Mouse (Mus musculus): ENCODE results near the gene Pwp2. TPM values are rescaled to one million over a fixed set of nuclear protein-coding genes. Genes with fewer than 3 reads are reported as not detected.
A peak's percentile ranks its signal among the peaks of the same experiment; 100 is the strongest.
"Not testable (repeated sequence)": the region's sequence is repeated elsewhere in the genome, so short reads cannot be mapped to it uniquely, and the experiment has no call there.

The Pwp2 gene
- polyA plus RNA-seq, 1 experiment from 2014 or later: 25.5 TPM

- H3K4me1 ChIP-seq: peaks cover 10% of the 10 kb centered on the region
- no peak overlapping the region for H3K9ac ChIP-seq (replicated peaks)
- H3K27me3 ChIP-seq: no peaks in the 10 kb centered on the region
- H3K27ac ChIP-seq (replicated peaks): no peak overlapping the region
- 91% methylated on average over 3 of the region's 3 CpGs for WGBS
- no peak for ATAC-seq (ENCODE audit: low FRiP score, low read depth)
- H3K36me3 ChIP-seq: no peaks in the 10 kb centered on the region
- no peak overlapping the region for H3K4me3 ChIP-seq
- no peak overlapping the region for H3K4me2 ChIP-seq (replicated peaks)
- H3K9me3 ChIP-seq: no peaks in the 10 kb centered on the region
Measured at GRCm38 (mm10) chr10:78137191-78137590, 47.8 kb downstream of the Pwp2 start.

- no peaks in the 10 kb centered on the region for H3K9me3 ChIP-seq
- no peaks in the 10 kb centered on the region for H3K36me3 ChIP-seq
- no peak for ATAC-seq (ENCODE audit: low FRiP score, low read depth)
- no peak overlapping the region for H3K9ac ChIP-seq (replicated peaks)
- no peak overlapping the region for H3K27ac ChIP-seq (replicated peaks)
- 83% methylated on average over 5 of the region's 5 CpGs for WGBS
- H3K4me2 ChIP-seq (replicated peaks): no peak overlapping the region
- H3K4me1 ChIP-seq: peaks cover 10% of the 10 kb centered on the region
- no peak overlapping the region for H3K4me3 ChIP-seq
- H3K27me3 ChIP-seq: no peaks in the 10 kb centered on the region
Measured at GRCm38 (mm10) chr10:78135947-78136346, 49.0 kb downstream of the Pwp2 start.

GRCm38 (mm10) chr10:78134975-78135798 lies 49.8 kb downstream of the Pwp2 start:
- H3K36me3 ChIP-seq: no peaks in the 10 kb centered on the region
- H3K27ac ChIP-seq (replicated peaks): no peak overlapping the region
- H3K9me3 ChIP-seq: no peaks in the 10 kb centered on the region
- WGBS: 15% methylated on average over 14 of the region's 14 CpGs
- H3K4me1 ChIP-seq: peaks cover 10% of the 10 kb centered on the region
- ATAC-seq (ENCODE audit: low FRiP score, low read depth): peak; percentile 63
- H3K4me2 ChIP-seq (replicated peaks): peak overlapping the region; percentile 41
- 0 out of 2 replicates have a peak overlapping the region, but pooled peaks have one; percentile 7 for H3K4me3 ChIP-seq
- H3K9ac ChIP-seq (replicated peaks): 0 out of 2 replicates have a peak overlapping the region, but pooled peaks have one; percentile 24
- no peaks in the 10 kb centered on the region for H3K27me3 ChIP-seq

- H3K4me2 ChIP-seq (replicated peaks): no peak overlapping the region
- H3K4me1 ChIP-seq: peaks cover 10% of the 10 kb centered on the region
- no peaks in the 10 kb centered on the region for H3K36me3 ChIP-seq
- 0 out of 2 replicates have a peak, but pooled peaks cover 1% of the 10 kb centered on the region for H3K27me3 ChIP-seq
- 71% methylated on average over 4 of the region's 4 CpGs for WGBS
- no peak overlapping the region for H3K4me3 ChIP-seq
- no peak for ATAC-seq (ENCODE audit: low FRiP score, low read depth)
- no peak overlapping the region for H3K9ac ChIP-seq (replicated peaks)
- no peak overlapping the region for H3K27ac ChIP-seq (replicated peaks)
- H3K9me3 ChIP-seq: no peaks in the 10 kb centered on the region
Measured at GRCm38 (mm10) chr10:78134400-78134799, 50.5 kb downstream of the Pwp2 start.

GRCm38 (mm10) chr10:78129998-78130397 lies 55.0 kb downstream of the Pwp2 start:
- Histone ChIP-seq H3K4me3 (no peak overlapping the region), H3K4me1 (peaks cover 3% of the 10 kb centered on the region), H3K9me3 (no peaks in the 10 kb centered on the region), H3K27ac (replicated peaks) (no peak overlapping the region), H3K9ac (replicated peaks) (no peak overlapping the region), H3K4me2 (replicated peaks) (no peak overlapping the region), H3K36me3 (no peaks in the 10 kb centered on the region), H3K27me3 (0 out of 2 replicates have a peak, but pooled peaks cover 6% of the 10 kb centered on the region)
- WGBS: 74% methylated on average over 4 of the region's 4 CpGs
- ATAC-seq (ENCODE audit: low FRiP score, low read depth): no peak

GRCm38 (mm10) chr10:78129423-78129822 lies 55.5 kb downstream of the Pwp2 start:
- Histone ChIP-seq H3K4me1 (no peaks in the 10 kb centered on the region), H3K9me3 (no peaks in the 10 kb centered on the region), H3K27me3 (0 out of 2 replicates have a peak, but pooled peaks cover 6% of the 10 kb centered on the region), H3K36me3 (no peaks in the 10 kb centered on the region), H3K27ac (replicated peaks) (no peak overlapping the region), H3K4me3 (no peak overlapping the region), H3K4me2 (replicated peaks) (no peak overlapping the region), H3K9ac (replicated peaks) (no peak overlapping the region)
- ATAC-seq (ENCODE audit: low FRiP score, low read depth): no peak
- 53% methylated on average over 11 of the region's 11 CpGs for WGBS

GRCm38 (mm10) chr10:78128647-78129046 lies 56.3 kb downstream of the Pwp2 start:
- H3K27ac ChIP-seq (replicated peaks): no peak overlapping the region
- H3K4me3 ChIP-seq: no peak overlapping the region
- ATAC-seq (ENCODE audit: low FRiP score, low read depth): no peak
- 84% methylated on average over 2 of the region's 2 CpGs for WGBS
- no peaks in the 10 kb centered on the region for H3K9me3 ChIP-seq
- no peak overlapping the region for H3K9ac ChIP-seq (replicated peaks)
- no peaks in the 10 kb centered on the region for H3K36me3 ChIP-seq
- H3K4me2 ChIP-seq (replicated peaks): no peak overlapping the region
- no peaks in the 10 kb centered on the region for H3K4me1 ChIP-seq
- H3K27me3 ChIP-seq: 0 out of 2 replicates have a peak, but pooled peaks cover 6% of the 10 kb centered on the region

- WGBS: 72% methylated on average over 1 of the region's 1 CpGs
- Histone ChIP-seq H3K27ac (replicated peaks) (no peak overlapping the region), H3K4me1 (no peaks in the 10 kb centered on the region), H3K36me3 (no peaks in the 10 kb centered on the region), H3K27me3 (0 out of 2 replicates have a peak, but pooled peaks cover 6% of the 10 kb centered on the region), H3K4me3 (no peak overlapping the region), H3K4me2 (replicated peaks) (no peak overlapping the region), H3K9me3 (no peaks in the 10 kb centered on the region), H3K9ac (replicated peaks) (no peak overlapping the region)
- ATAC-seq (ENCODE audit: low FRiP score, low read depth): no peak
Measured at GRCm38 (mm10) chr10:78127931-78128330, 57.0 kb downstream of the Pwp2 start.

- no peak overlapping the region for H3K4me2 ChIP-seq (replicated peaks)
- WGBS: 68% methylated on average over 9 of the region's 9 CpGs
Measured at GRCm38 (mm10) chr10:78127046-78127870, 57.7 kb downstream of the Pwp2 start.

GRCm38 (mm10) chr10:78126311-78126710 lies 58.6 kb downstream of the Pwp2 start:
- Histone ChIP-seq H3K4me1 (no peaks in the 10 kb centered on the region), H3K36me3 (no peaks in the 10 kb centered on the region), H3K9me3 (no peaks in the 10 kb centered on the region), H3K4me2 (replicated peaks) (no peak overlapping the region), H3K27ac (replicated peaks) (no peak overlapping the region), H3K27me3 (0 out of 2 replicates have a peak, but pooled peaks cover 6% of the 10 kb centered on the region), H3K4me3 (no peak overlapping the region), H3K9ac (replicated peaks) (no peak overlapping the region)
- WGBS: 92% methylated on average over 5 of the region's 5 CpGs
- no peak for ATAC-seq (ENCODE audit: low FRiP score, low read depth)

More at GRCm38 (mm10) chr10:78127046-78127870, 57.7 kb downstream of the Pwp2 start:
- H3K9ac ChIP-seq (replicated peaks): no peak overlapping the region
- H3K4me3 ChIP-seq: no peak overlapping the region
- no peaks in the 10 kb centered on the region for H3K4me1 ChIP-seq
- no peaks in the 10 kb centered on the region for H3K36me3 ChIP-seq
- H3K9me3 ChIP-seq: no peaks in the 10 kb centered on the region
- H3K27me3 ChIP-seq: 0 out of 2 replicates have a peak, but pooled peaks cover 6% of the 10 kb centered on the region
- no peak overlapping the region for H3K27ac ChIP-seq (replicated peaks)
- no peak for ATAC-seq (ENCODE audit: low FRiP score, low read depth)

GRCm38 (mm10) chr10:78125061-78125460 lies 59.9 kb downstream of the Pwp2 start:
- WGBS: 81% methylated on average over 8 of the region's 8 CpGs
- not testable (repeated sequence) for H3K4me1 ChIP-seq; H3K9me3 ChIP-seq; H3K4me3 ChIP-seq; H3K27ac ChIP-seq (replicated peaks); ATAC-seq (ENCODE audit: low FRiP score, low read depth); H3K9ac ChIP-seq (replicated peaks); H3K4me2 ChIP-seq (replicated peaks); H3K36me3 ChIP-seq; H3K27me3 ChIP-seq

- ATAC-seq (ENCODE audit: low FRiP score, low read depth); H3K36me3 ChIP-seq; H3K9me3 ChIP-seq; H3K4me2 ChIP-seq (replicated peaks); H3K9ac ChIP-seq (replicated peaks); H3K4me1 ChIP-seq; H3K27ac ChIP-seq (replicated peaks); H3K4me3 ChIP-seq; H3K27me3 ChIP-seq: not testable (repeated sequence)
- 67% methylated on average over 6 of the region's 6 CpGs for WGBS
Measured at GRCm38 (mm10) chr10:78124137-78124536, 60.8 kb downstream of the Pwp2 start.
